Mouse (Mus musculus): ENCODE measurements around the gene Sp3.
"Not testable (repeated sequence)": the region's sequence is repeated elsewhere in the genome, so short reads cannot be mapped to it uniquely, and the experiment has no call there.

The Sp3 gene

GRCm38 (mm10) chr2:72988945-72989344, 8.7 kb upstream of the Sp3 start:
- DNase-seq = not testable (repeated sequence)

- no peak for DNase-seq
Measured at GRCm38 (mm10) chr2:72986616-72987015, 6.4 kb upstream of the Sp3 start, which contains the start of gene Gm11084. TSS of gene Gm11084 (minus strand) at chr2:72986716.

- DNase-seq = no peak
Measured at GRCm38 (mm10) chr2:72985516-72985915, 5.3 kb upstream of the Sp3 start.

- DNase-seq = no peak
Measured at GRCm38 (mm10) chr2:72984806-72985205, 4.6 kb upstream of the Sp3 start.

- no peak for DNase-seq
Measured at GRCm38 (mm10) chr2:72983211-72983610, 3.0 kb upstream of the Sp3 start.

GRCm38 (mm10) chr2:72982110-72982785, 2.0 kb upstream of the Sp3 start:
- DNase-seq = no peak

DNA sequence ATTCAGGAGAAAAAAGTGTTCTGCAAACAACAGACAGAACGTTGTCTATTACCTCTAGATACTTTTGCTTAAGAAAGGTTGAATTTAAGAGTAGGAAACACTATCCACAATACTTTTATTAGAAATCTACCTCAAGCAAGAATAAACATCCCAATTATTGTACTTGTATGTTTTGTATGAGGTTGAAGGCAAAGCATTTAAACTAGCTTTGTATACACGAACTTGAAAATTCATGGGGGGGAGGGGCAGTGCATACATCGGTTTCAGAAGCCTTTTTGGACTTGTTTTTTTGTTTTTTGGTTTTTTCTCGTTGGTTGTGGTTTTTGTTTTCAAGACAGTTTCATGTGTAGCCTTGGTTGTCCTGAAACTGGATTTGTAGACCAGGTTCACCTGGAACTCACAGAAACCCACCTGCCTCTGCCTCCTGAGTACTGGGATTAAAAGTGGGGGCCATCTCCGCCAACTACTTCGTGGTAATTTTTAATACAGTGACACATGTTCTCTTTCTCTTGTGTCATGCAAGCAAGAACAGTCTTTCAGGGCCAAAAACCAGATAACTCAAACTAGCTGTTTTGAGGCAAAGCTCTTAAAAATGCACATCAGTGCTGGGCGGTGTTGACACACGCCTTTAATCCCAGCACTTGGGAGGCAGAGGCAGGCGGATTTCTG, 1.3 kb upstream of the Sp3 start:
- no peak for DNase-seq

- no peak for DNase-seq
Measured at GRCm38 (mm10) chr2:72981075-72981420, 802 bp upstream of the Sp3 start.

GRCm38 (mm10) chr2:72979659-72980071, 581 bp downstream of the Sp3 start:
- DNase-seq = peak; percentile 88

DNA sequence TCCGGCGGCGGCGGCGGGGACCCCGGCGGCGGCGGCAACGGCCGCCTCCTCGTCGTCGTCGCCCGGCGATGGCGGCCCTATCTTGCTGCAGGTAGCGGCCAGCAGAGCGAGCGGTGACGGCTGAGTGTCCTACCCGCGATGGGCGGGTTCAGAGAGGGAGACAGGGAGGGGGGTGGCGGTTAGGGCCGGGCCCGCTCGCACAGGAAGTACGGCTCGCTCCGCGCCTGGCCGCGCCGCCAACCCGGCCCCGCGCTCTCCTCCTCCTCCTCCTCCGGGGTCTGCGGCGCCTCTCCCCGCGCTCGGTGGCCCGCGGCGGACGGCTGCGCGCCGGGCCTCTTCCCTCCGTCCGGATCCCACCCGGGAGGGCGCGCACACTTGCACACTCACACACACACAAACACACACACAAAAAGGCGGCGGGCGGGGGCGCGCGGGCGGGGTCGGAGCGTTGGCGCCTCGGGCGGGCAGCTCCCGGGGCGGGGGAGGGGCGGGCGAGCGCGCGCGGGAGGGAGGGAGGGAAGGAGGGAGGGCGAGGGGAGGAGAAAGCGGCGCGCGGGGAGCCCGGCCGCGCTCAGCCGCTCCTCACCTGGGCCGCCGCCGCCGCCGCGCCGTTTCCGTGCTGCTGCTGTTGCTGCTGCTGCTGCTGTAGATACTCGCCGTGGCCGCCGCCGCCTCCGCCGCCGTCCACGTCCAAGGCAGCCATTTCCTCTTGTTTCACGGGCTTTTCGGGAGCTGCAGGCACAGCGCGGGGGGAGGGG, 1.2 kb downstream of the Sp3 start:
- DNase-seq = peak; percentile 85

DNA sequence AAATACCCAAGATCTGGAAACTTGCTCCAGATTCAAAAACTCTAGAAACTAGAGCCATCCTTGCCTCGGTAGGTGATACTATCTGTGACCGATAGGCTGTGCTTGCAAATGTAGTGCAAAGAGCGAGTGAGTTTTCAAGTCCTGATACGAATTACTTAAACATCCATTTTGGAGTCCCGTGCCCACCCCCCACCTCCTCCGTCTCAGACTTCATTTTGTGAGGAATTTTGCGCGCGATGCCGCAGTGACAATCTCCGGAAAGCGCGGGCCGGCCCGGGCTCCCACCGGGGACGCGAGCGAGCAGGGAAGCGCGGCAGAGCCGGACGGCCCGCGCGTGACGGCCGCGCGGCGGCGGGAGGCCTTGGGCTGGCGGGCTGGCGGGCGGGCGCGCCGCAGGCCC, 1.8 kb downstream of the Sp3 start:
- peak; percentile 47 for DNase-seq

DNA sequence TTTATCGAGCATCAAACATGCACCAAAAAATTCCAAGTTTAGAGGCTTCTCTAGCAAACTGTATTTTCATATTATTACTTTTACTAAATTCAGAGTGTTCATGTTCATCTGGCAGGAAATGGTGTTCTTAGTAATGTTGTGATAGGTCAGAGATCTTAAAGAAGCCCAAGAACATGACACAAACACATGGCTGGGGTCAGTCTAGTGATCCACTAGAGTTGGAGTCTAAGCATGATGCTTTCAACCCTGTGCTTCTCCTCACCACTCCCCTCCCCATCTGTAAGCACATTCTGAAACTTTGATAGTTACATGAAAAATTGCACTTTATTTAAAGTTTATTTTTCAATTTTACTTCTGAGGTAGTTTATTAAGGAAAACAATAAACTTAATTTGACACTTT, 3.0 kb downstream of the Sp3 start:
- DNase-seq = no peak

- DNase-seq = no peak
Measured at GRCm38 (mm10) chr2:72976036-72976435, 4.2 kb downstream of the Sp3 start.

DNA sequence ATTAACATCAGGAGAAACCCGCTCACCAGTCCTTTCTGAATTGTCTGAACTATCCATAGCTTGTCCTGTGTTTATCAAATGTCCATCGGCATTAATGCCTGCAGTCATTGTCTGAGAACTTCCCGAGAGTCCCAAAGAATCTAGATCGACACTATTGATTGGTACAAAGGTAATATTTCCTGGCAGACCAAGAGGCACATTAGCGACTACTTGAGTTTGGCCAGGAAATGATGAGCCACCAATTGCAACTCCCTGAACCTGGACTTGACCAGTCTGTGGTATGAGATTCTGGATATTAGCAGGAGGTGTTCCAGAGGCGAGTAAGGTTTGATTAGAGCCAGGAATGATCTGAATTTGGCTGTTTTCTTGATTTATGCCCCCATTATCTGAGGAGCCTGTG, 9.4 kb downstream of the Sp3 start:
- DNase-seq = no peak

DNA sequence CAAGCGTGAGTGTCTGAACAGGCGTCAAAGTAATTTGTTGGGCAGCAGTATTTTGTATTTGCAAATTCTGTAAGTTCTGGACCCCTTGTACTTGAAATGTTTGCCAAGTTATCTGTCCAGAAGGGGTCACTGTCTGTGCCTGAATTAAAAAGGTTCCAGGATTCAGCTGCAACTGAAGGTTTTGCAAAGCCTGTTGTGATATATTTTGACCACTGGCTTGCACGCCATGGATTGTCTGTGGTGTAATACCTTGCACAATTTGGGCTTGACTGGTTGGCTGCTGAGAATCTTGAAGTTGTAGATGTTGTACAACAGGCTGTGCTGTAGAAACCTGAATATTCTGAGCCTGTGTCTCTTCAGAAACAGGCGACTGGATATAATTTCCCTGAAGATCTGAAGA, 9.9 kb downstream of the Sp3 start:
- DNase-seq = no peak

DNA sequence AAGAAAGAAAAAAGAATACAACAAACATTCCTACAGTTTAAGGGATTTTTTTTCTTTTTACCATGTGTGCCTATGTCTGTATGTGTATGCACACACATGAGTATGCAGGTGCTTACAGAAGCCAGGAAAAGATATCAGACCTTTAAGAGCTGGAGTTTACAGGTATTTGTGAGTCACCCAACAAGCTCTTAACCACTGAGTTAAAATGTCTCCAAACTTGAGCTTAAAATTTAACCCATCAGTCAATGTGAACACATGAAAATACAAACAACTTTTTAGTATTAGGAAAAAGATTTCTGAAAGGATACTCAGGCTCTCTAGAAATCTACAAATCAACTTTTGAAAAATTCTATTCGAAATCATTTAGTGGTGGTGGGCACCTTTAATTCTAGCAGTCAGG, 11.7 kb downstream of the Sp3 start:
- no peak for DNase-seq

- DNase-seq = no peak
Measured at GRCm38 (mm10) chr2:72965450-72965849, 14.8 kb downstream of the Sp3 start.

DNA sequence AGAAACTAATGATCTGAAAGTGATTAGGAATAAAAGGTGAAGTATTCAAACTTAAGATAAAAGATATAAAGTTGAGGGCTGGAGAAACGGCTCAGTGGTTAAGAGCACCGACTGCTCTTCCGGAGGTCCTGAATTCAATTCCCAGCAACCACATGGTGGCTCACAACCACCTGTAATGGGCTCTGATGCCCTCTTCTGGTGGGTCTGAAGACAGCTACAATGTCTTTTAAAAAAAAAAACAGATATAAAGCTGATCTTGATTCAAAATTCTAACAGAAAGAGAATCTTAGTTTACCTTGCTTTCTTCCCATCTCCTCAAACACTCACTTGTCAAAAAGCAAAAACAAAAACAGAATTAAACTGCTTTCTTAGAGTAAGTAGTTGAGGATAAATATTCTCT, 23.8 kb downstream of the Sp3 start:
- DNase-seq = no peak

- no peak for DNase-seq
Measured at GRCm38 (mm10) chr2:72952979-72953378, 27.3 kb downstream of the Sp3 start.

- DNase-seq = no peak
Measured at GRCm38 (mm10) chr2:72935937-72936336, 44.3 kb downstream of the Sp3 start.

- no peak for DNase-seq
Measured at GRCm38 (mm10) chr2:72932186-72932585, 48.1 kb downstream of the Sp3 start.

GRCm38 (mm10) chr2:72924981-72925380, 55.3 kb downstream of the Sp3 start:
- DNase-seq = no peak

DNA sequence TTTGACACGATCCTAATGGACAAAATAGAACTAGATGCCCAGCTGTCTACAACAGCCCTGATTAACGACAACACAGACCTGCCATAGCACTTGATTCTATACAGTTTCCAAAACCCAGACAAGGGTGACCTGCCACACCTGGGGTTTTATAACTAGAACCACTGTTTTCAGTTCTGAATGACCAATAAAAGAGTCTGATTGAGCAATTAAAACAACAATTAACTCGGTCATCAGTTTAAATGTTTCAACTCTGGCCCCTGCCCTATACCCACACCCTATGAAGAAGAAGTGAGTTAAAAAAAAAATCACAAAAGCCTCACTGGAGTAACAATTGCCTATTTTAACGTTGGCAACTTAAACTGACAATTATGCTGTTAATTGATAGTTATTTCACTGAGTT, 64.1 kb downstream of the Sp3 start:
- DNase-seq = no peak

DNA sequence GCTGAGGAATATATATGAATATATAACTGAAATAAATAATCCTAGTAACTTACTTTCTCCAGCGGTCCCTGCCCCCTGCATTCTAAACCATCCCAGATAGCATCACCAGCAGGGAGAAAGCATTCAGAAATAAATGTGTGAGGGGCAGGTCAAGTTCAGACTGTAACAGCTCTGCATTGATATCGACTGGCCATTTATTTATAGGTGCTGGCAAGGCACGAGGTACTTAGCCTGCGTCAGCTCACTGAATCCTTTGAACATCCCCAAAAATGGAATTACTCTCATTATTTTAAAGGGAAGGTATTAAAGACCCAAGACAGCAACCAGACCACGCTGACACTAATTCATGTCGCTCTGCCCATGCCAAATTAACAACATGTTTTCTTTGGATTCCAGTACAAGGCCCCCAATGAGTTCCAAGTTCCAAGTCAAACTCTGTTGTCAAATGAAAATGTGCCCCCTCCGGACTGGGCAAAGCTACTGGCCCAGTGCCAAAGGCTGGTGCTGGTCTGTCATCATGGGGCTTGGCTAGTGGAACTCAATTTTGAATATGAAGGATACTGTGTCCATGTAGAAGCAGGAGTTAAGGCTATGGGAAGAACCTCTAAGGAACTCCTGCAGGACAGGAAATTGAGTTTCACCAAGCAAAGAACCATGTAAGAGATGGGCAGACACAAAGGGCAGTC, 64.9 kb downstream of the Sp3 start:
- DNase-seq = no peak

Measured in right cerebral cortex, postnatal 14 days (tissue).